Mouse (Mus musculus) stomach, postnatal 0 days (tissue): ENCODE measurements around the gene Mrps18a.

Experiments used
- CTCF ChIP-seq: IDR thresholded peaks from 2 replicates; pipeline ENCODE4 v1.5.1; 2016; ENCODE audit warnings: antibody characterized with exemption, low read depth, mild to moderate bottlenecking, moderate library complexity
- EP300 ChIP-seq: optimal IDR thresholded peaks from 2 replicates; pipeline ENCODE3; 2016; ENCODE audit warnings: antibody characterized with exemption

- no peak for TF ChIP-seq CTCF
- TF ChIP-seq EP300 = no peak
Observed at GRCm38 (mm10) chr17:46159236-46159635, 48.5 kb downstream of the Mrps18a start.
